Mouse (Mus musculus) liver, embryonic 16.5 days (tissue): ENCODE data around the gene Igbp1b. TPM values are rescaled to one million over a fixed set of nuclear protein-coding genes. Genes with fewer than 3 reads are reported as not detected.

ENCODE experiments used
- ATAC-seq: fragments of 200-750 bp; cut with Nextera tagmentation; 2 replicates; pipeline ENCODE4 v1.8.0; 2017; ENCODE audit warnings: low read depth, mild to moderate bottlenecking, moderate number of reproducible peaks, moderate library complexity
- H3K27ac ChIP-seq: fragments of 300-500 bp; sonication (generic); 2 replicates; pipeline ENCODE4 v1.5.1; 2014; ENCODE audit warnings: mild to moderate bottlenecking, low read length
- H3K27me3 ChIP-seq: fragments of 300-500 bp; sonication (generic); 2 replicates; pipeline ENCODE4 v1.6.1; 2014; ENCODE audit warnings: low read depth, low read length, mixed read lengths; ENCODE audit not compliant: control insufficient read depth, insufficient read depth
- H3K36me3 ChIP-seq: fragments of 300-500 bp; sonication (generic); 2 replicates; pipeline ENCODE4 v1.6.1; 2014; ENCODE audit warnings: mild to moderate bottlenecking; ENCODE audit not compliant: control insufficient read depth, insufficient read depth
- H3K4me1 ChIP-seq: fragments of 300-500 bp; sonication (generic); 2 replicates; pipeline ENCODE4 v1.6.1; 2014; ENCODE audit warnings: low read depth, low read length, mixed read lengths; ENCODE audit not compliant: control insufficient read depth
- H3K4me2 ChIP-seq: fragments of 300-500 bp; sonication (generic); 2 replicates; pipeline ENCODE4 v1.6.1; 2014; ENCODE audit warnings: low read depth, low read length, mixed read lengths
- H3K4me3 ChIP-seq: fragments of 300-500 bp; sonication (generic); 2 replicates; pipeline ENCODE4 v1.5.1; 2014; ENCODE audit warnings: low read depth, mild to moderate bottlenecking, low read length
- H3K9ac ChIP-seq: fragments of 300-500 bp; sonication (generic); 2 replicates; pipeline ENCODE4 v1.6.1; 2014; ENCODE audit warnings: low read depth, low read length
- H3K9me3 ChIP-seq: fragments of 300-500 bp; sonication (generic); replicated peaks from 2 replicates; pipeline ENCODE4 v1.6.1; 2016; ENCODE audit warnings: low read length; ENCODE audit not compliant: control insufficient read depth
- WGBS: fragments of 180-500 bp; shearing (Covaris S2); extraction: QIAGEN DNeasy Blood & Tissue Kit; methylation state at CpG from one replicate; pipeline ENCODE4 v1.1.7; 2014; ENCODE audit not compliant: insufficient replicate concordance; 5-methylcytosine and 5-hydroxymethylcytosine counted together
- polyA plus RNA-seq: library from polyadenylated mRNA; unstranded; fragments of >200 nt; fragmentation: Nextera tagmentation; extraction: Ambion mirVana; gene quantifications from 2 replicates; pipeline ENCODE4 v1.2.1, GENCODE M21; 2015

The Igbp1b gene
- polyA plus RNA-seq: not detected in 2 replicates

- ATAC-seq: no peak
- WGBS: 61% methylated on average over 3 of the region's 3 CpGs
- no peaks in the 10 kb centered on the region for H3K27me3 ChIP-seq
These were observed at the start of gene Igbp1b for GRCm38 (mm10) chr6:138658516-138658915. Gene Igbp1b (minus strand): TSS chr6:138658544.

GRCm38 (mm10) chr6:138682959-138683358 is 24.6 kb upstream of the Igbp1b start:
- no peaks in the 10 kb centered on the region for H3K36me3 ChIP-seq
- H3K4me1 ChIP-seq: no peaks in the 10 kb centered on the region
- no peaks in the 10 kb centered on the region for H3K9me3 ChIP-seq
- H3K4me2 ChIP-seq: no peak overlapping the region
- no peak for ATAC-seq
- H3K27ac ChIP-seq: no peak overlapping the region
- H3K9ac ChIP-seq: no peak overlapping the region
- no peak overlapping the region for H3K4me3 ChIP-seq
- no peaks in the 10 kb centered on the region for H3K27me3 ChIP-seq

More at GRCm38 (mm10) chr6:138658516-138658915, at the start of gene Igbp1b:
- Histone ChIP-seq H3K9ac (no peak within 1 kb of the TSS), H3K36me3 (no peaks in the 10 kb centered on the region), H3K9me3 (no peaks in the 10 kb centered on the region), H3K4me1 (no peaks in the 10 kb centered on the region), H3K4me2 (no peak within 1 kb of the TSS), H3K4me3 (no peak within 1 kb of the TSS), H3K27ac (no peak within 1 kb of the TSS)

- no peaks in the 10 kb centered on the region for H3K27me3 ChIP-seq
- no peaks in the 10 kb centered on the region for H3K4me1 ChIP-seq
- no peak for ATAC-seq
- H3K36me3 ChIP-seq: no peaks in the 10 kb centered on the region
- WGBS: 12% methylated on average over 2 of the region's 2 CpGs
- no peak overlapping the region for H3K27ac ChIP-seq
- no peak overlapping the region for H3K4me3 ChIP-seq
- no peak overlapping the region for H3K9ac ChIP-seq
- H3K9me3 ChIP-seq: no peaks in the 10 kb centered on the region
- H3K4me2 ChIP-seq: no peak overlapping the region
These were observed 14.4 kb upstream of the Igbp1b start for GRCm38 (mm10) chr6:138672704-138673141.

DNA sequence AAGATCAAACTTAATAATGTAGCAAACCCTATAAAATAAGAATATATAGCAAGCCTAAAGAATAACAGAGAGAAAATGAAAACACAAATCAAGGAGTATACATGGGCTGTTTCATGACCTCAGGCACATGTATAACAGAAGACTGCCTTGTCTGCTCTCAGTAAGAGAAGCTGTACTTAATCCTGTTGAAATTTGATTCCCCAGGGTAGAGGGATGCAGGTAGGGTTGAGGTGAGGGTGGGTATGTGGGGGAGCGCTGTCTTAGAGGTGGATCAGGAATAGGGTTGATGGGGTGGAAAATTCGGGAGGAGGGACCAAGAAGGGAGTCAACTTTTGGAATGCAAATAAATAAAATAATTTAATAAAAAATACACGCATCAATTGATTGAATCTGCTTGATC is 7.1 kb upstream of the Igbp1b start:
- Histone ChIP-seq H3K36me3 (no peaks in the 10 kb centered on the region), H3K27ac (no peak overlapping the region), H3K4me3 (no peak overlapping the region), H3K9me3 (no peaks in the 10 kb centered on the region), H3K4me2 (no peak overlapping the region), H3K9ac (no peak overlapping the region), H3K4me1 (no peaks in the 10 kb centered on the region), H3K27me3 (no peaks in the 10 kb centered on the region)
- no peak for ATAC-seq
- 53% methylated on average over 3 of the region's 3 CpGs for WGBS

GRCm38 (mm10) chr6:138645604-138646003 is 12.7 kb downstream of the Igbp1b start:
- no peak overlapping the region for H3K27ac ChIP-seq
- no peaks in the 10 kb centered on the region for H3K36me3 ChIP-seq
- H3K9ac ChIP-seq: no peak overlapping the region
- H3K4me2 ChIP-seq: no peak overlapping the region
- WGBS: 85% methylated on average over 2 of the region's 2 CpGs
- no peaks in the 10 kb centered on the region for H3K4me1 ChIP-seq
- H3K27me3 ChIP-seq: no peaks in the 10 kb centered on the region
- no peak for ATAC-seq
- no peaks in the 10 kb centered on the region for H3K9me3 ChIP-seq
- no peak overlapping the region for H3K4me3 ChIP-seq

- ATAC-seq: no peak
- no peaks in the 10 kb centered on the region for H3K36me3 ChIP-seq
- H3K27me3 ChIP-seq: no peaks in the 10 kb centered on the region
- 41% methylated on average over 4 of the region's 4 CpGs for WGBS
- H3K4me1 ChIP-seq: no peaks in the 10 kb centered on the region
- no peaks in the 10 kb centered on the region; the same call in 1 of the 2 replicates for H3K9me3 ChIP-seq
- no peak overlapping the region for H3K9ac ChIP-seq
- no peak overlapping the region for H3K4me3 ChIP-seq
- H3K27ac ChIP-seq: no peak overlapping the region
- no peak overlapping the region for H3K4me2 ChIP-seq
These were observed 19.0 kb downstream of the Igbp1b start for GRCm38 (mm10) chr6:138639351-138639750.

GRCm38 (mm10) chr6:138620786-138621185 is 37.6 kb downstream of the Igbp1b start:
- ATAC-seq: no peak
- no peak overlapping the region for H3K4me3 ChIP-seq
- H3K4me2 ChIP-seq: no peak overlapping the region
- H3K9ac ChIP-seq: no peak overlapping the region
- no peaks in the 10 kb centered on the region for H3K27me3 ChIP-seq
- no peaks in the 10 kb centered on the region for H3K36me3 ChIP-seq
- no peak overlapping the region for H3K27ac ChIP-seq
- H3K4me1 ChIP-seq: no peaks in the 10 kb centered on the region
- H3K9me3 ChIP-seq: no peaks in the 10 kb centered on the region

DNA sequence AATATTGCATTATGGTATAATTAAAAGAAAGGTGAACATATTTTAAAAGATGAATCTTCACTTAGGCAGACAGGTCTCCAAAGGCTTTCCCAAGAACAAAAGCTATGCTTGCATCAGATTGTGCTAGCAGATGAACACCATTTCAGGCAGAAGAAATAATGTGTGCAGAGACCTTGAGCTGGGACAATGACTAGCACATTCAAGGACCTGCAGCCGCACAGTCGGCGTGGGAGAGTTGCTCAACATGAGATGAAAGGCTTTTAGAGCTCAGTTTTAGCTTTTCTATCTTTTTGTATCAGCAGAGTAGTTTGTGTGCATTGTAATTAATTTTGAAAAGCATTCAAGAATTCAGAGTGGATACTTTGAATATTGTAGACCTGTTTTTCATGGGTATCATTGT is 39.9 kb downstream of the Igbp1b start:
- no peaks in the 10 kb centered on the region for H3K4me1 ChIP-seq
- ATAC-seq: no peak
- H3K9ac ChIP-seq: no peak overlapping the region
- H3K9me3 ChIP-seq: no peaks in the 10 kb centered on the region
- H3K4me2 ChIP-seq: no peak overlapping the region
- WGBS: 66% methylated on average over 3 of the region's 3 CpGs
- no peak overlapping the region for H3K27ac ChIP-seq
- no peaks in the 10 kb centered on the region for H3K27me3 ChIP-seq
- no peaks in the 10 kb centered on the region for H3K36me3 ChIP-seq
- H3K4me3 ChIP-seq: no peak overlapping the region
